Mouse (Mus musculus): ENCODE results near the gene Chmp6. TPM values are rescaled to one million over a fixed set of nuclear protein-coding genes. Genes with fewer than 3 reads are reported as not detected.

The Chmp6 gene
- polyA plus RNA-seq, 1 experiment from 2014 or later, result 99.3 TPM

DNA sequence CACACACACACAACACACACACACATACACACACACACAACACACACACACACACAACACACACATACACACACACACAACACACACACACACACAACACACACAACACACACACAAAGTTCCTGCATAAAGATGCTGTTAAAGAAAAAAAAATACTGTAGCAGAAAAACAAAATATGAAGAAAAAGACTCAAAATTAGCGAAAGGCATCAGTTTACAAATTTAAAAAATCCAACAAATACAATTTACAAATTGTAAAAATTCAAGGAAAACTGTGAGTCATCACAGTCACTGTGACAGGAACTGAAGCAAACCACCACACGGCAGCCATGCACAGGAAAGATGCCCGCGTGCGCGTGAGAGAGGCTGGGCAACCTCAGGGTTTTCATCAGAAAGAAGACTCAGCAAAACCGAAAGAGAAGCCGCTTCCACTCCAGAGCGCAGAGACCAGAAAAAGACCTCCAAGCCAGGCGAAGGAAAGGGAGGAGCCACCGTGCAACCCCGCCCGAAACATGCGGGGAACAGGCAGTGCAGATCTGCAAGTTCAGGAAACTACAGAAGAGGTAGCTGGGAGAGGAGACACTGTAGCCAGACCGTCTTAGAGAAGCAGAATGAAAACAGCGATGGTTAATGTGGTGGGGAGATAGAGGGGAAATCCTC lies 14.9 kb downstream of the Chmp6 start:
- Histone ChIP-seq H3K4me2 (peak overlapping the region; percentile 41), H3K27ac (no peak overlapping the region), H3K27me3 (no peaks in the 10 kb centered on the region), H3K36me3 (no peaks in the 10 kb centered on the region), H3K9me3 (no peaks in the 10 kb centered on the region), H3K4me1 (peaks cover 3% of the 10 kb centered on the region; the same call in 1 of the 2 replicates), H3K9ac (no peak overlapping the region), H3K4me3 (peak overlapping the region; percentile 15; the same call in 1 of the 2 replicates)
- 42% methylated on average over 16 of the region's 16 CpGs for WGBS
- ATAC-seq (ENCODE audit: borderline replicate concordance, extremely low read depth, low FRiP score, low TSS enrichment), result no peak

GRCm38 (mm10) chr11:119929603-119930265 lies 16.5 kb downstream of the Chmp6 start:
- Histone ChIP-seq H3K9ac (no peak overlapping the region), H3K27ac (peak overlapping the region; percentile 24; the same call in 1 of the 2 replicates), H3K4me2 (no peak overlapping the region), H3K27me3 (no peaks in the 10 kb centered on the region), H3K36me3 (no peaks in the 10 kb centered on the region), H3K4me3 (no peak overlapping the region), H3K9me3 (no peaks in the 10 kb centered on the region), H3K4me1 (peaks cover 3% of the 10 kb centered on the region; the same call in 1 of the 2 replicates)
- ATAC-seq (ENCODE audit: borderline replicate concordance, extremely low read depth, low FRiP score, low TSS enrichment), result no peak
- 73% methylated on average over 6 of the region's 6 CpGs for WGBS

DNA sequence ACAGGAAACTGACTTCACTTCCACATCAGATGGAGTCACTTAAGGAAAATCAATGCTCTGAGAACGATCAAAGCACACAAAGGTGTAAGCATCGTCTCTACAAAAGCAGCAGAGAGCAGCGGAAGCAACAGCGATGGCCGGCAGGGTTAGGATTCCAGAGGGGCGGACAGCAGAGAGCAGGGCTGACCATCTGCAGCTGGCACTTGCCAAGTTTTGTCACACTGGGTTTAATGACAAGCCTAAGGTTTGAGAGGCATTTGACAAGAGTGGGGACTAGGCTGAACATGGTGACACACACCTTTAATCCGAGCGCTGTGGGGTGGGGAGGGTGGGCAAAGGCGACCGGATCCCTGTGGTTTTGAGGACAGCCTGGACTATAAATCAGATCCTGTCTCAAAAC lies 18.6 kb downstream of the Chmp6 start:
- Histone ChIP-seq H3K9ac (no peak overlapping the region), H3K4me2 (no peak overlapping the region), H3K4me3 (no peak overlapping the region), H3K4me1 (peaks cover 8% of the 10 kb centered on the region), H3K36me3 (no peaks in the 10 kb centered on the region), H3K9me3 (no peaks in the 10 kb centered on the region), H3K27me3 (no peaks in the 10 kb centered on the region), H3K27ac (no peak overlapping the region)
- WGBS, result 63% methylated on average over 10 of the region's 10 CpGs
- no peak for ATAC-seq (ENCODE audit: borderline replicate concordance, extremely low read depth, low FRiP score, low TSS enrichment)

GRCm38 (mm10) chr11:119933142-119933541 lies 19.9 kb downstream of the Chmp6 start:
- H3K4me1 ChIP-seq, result peaks cover 22% of the 10 kb centered on the region

GRCm38 (mm10) chr11:119933819-119934583 lies 20.8 kb downstream of the Chmp6 start:
- Histone ChIP-seq H3K4me2 (no peak overlapping the region), H3K27ac (no peak overlapping the region), H3K9ac (no peak overlapping the region), H3K4me3 (no peak overlapping the region), H3K36me3 (no peaks in the 10 kb centered on the region), H3K9me3 (no peaks in the 10 kb centered on the region), H3K4me1 (peaks cover 30% of the 10 kb centered on the region), H3K27me3 (no peaks in the 10 kb centered on the region)
- no peak for ATAC-seq (ENCODE audit: borderline replicate concordance, extremely low read depth, low FRiP score, low TSS enrichment)
- WGBS, result 76% methylated on average over 8 of the region's 8 CpGs

More at GRCm38 (mm10) chr11:119933142-119933541, 19.9 kb downstream of the Chmp6 start:
- H3K36me3 ChIP-seq, result no peaks in the 10 kb centered on the region
- H3K9ac ChIP-seq, result no peak overlapping the region
- H3K4me2 ChIP-seq, result no peak overlapping the region
- no peak for ATAC-seq (ENCODE audit: borderline replicate concordance, extremely low read depth, low FRiP score, low TSS enrichment)
- H3K27me3 ChIP-seq, result no peaks in the 10 kb centered on the region
- 46% methylated on average over 4 of the region's 4 CpGs for WGBS
- no peak overlapping the region for H3K27ac ChIP-seq
- no peaks in the 10 kb centered on the region for H3K9me3 ChIP-seq
- H3K4me3 ChIP-seq, result no peak overlapping the region

DNA sequence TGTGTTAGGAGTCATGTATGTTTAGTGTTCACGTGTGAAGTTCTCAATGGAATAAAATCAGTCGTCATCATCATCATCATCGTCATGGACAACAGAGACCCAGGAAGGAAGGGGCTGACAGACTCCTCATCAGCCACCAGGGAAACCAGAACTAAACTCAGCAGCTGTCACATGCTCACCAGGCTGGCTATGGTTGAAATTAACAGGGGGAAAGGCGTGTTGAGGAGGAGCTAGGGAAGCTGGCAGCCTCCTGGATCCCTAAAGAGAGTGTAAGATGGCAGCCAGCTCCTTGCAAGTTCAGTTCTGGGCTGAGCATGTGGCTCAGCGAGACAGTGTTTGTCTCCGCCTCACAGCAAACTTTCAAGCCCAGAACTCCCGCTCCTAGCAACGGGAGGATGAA lies 21.5 kb downstream of the Chmp6 start:
- no peak overlapping the region for H3K4me3 ChIP-seq
- H3K27ac ChIP-seq, result no peak overlapping the region
- no peak for ATAC-seq (ENCODE audit: borderline replicate concordance, extremely low read depth, low FRiP score, low TSS enrichment)
- no peak overlapping the region for H3K9ac ChIP-seq
- H3K36me3 ChIP-seq, result no peaks in the 10 kb centered on the region
- no peak overlapping the region for H3K4me2 ChIP-seq
- no peaks in the 10 kb centered on the region for H3K9me3 ChIP-seq
- no peaks in the 10 kb centered on the region for H3K27me3 ChIP-seq
- 56% methylated on average over 8 of the region's 8 CpGs for WGBS
- peaks cover 35% of the 10 kb centered on the region for H3K4me1 ChIP-seq

- Histone ChIP-seq H3K27ac (no peak overlapping the region), H3K4me3 (no peak overlapping the region), H3K36me3 (no peaks in the 10 kb centered on the region), H3K4me2 (no peak overlapping the region), H3K27me3 (no peaks in the 10 kb centered on the region), H3K9me3 (no peaks in the 10 kb centered on the region), H3K9ac (no peak overlapping the region), H3K4me1 (peaks cover 37% of the 10 kb centered on the region)
- WGBS, result 32% methylated on average over 6 of the region's 6 CpGs
- ATAC-seq (ENCODE audit: borderline replicate concordance, extremely low read depth, low FRiP score, low TSS enrichment), result no peak
Observed at GRCm38 (mm10) chr11:119935457-119935856, 22.2 kb downstream of the Chmp6 start.

- H3K9me3 ChIP-seq, result no peaks in the 10 kb centered on the region
- WGBS, result 60% methylated on average over 2 of the region's 2 CpGs
- no peak overlapping the region for H3K4me2 ChIP-seq
- no peak overlapping the region for H3K9ac ChIP-seq
- no peaks in the 10 kb centered on the region for H3K27me3 ChIP-seq
- H3K4me1 ChIP-seq, result peaks cover 47% of the 10 kb centered on the region
- no peaks in the 10 kb centered on the region for H3K36me3 ChIP-seq
- no peak for ATAC-seq (ENCODE audit: borderline replicate concordance, extremely low read depth, low FRiP score, low TSS enrichment)
- H3K4me3 ChIP-seq, result no peak overlapping the region
- H3K27ac ChIP-seq, result peak overlapping the region; percentile 45; the same call in 1 of the 2 replicates
Observed at GRCm38 (mm10) chr11:119936456-119936855, 23.2 kb downstream of the Chmp6 start.

- H3K4me1 ChIP-seq, result peaks cover 53% of the 10 kb centered on the region
- H3K27ac ChIP-seq, result peak overlapping the region; percentile 45
- no peaks in the 10 kb centered on the region for H3K27me3 ChIP-seq
- H3K4me3 ChIP-seq, result no peak overlapping the region
- no peak for ATAC-seq (ENCODE audit: borderline replicate concordance, extremely low read depth, low FRiP score, low TSS enrichment)
- no peaks in the 10 kb centered on the region for H3K9me3 ChIP-seq
- H3K36me3 ChIP-seq, result no peaks in the 10 kb centered on the region
- H3K4me2 ChIP-seq, result no peak overlapping the region
- H3K9ac ChIP-seq, result no peak overlapping the region
- 38% methylated on average over 12 of the region's 12 CpGs for WGBS
Observed at GRCm38 (mm10) chr11:119937216-119937615, 24.0 kb downstream of the Chmp6 start.

DNA sequence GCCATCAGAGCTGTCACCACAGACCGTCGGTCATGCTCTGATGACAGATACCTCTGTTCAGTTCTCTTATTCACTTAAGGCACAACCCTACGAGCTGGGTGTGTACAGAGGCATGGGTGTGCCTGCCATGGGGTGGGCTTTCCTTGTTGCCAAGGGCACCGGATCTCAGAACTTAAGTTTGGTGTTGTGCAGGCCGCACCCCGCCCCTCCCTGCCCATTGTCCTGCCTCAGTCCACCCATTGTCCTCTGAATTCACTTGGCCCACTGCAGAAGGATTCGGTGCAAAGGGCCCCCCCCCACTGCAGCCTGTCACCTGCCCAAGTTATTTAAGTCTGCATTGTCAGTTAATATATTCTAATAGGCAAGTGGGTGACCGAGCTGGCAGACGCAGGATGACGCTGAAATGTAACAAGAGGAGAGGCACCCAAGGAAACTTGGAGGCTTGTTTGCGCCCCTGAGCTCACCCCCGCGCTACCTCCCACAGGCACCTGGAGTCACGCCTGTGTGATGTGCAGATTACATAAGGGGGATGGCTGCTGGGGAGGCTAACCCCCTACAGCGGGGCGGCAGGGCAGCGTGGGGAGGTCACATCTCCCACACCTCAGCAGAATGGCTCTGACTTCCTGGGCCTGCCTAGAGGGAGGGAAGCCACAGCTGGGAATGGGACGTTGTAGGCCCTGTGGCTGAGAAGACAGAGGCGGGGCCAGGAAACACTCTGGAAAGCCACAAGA lies 24.7 kb downstream of the Chmp6 start:
- H3K27me3 ChIP-seq, result no peaks in the 10 kb centered on the region
- no peak overlapping the region for H3K4me3 ChIP-seq
- H3K36me3 ChIP-seq, result no peaks in the 10 kb centered on the region
- peaks cover 53% of the 10 kb centered on the region for H3K4me1 ChIP-seq
- no peaks in the 10 kb centered on the region for H3K9me3 ChIP-seq
- peak overlapping the region; percentile 42; the same call in 1 of the 2 replicates for H3K27ac ChIP-seq
- WGBS, result 50% methylated on average over 19 of the region's 19 CpGs
- ATAC-seq (ENCODE audit: borderline replicate concordance, extremely low read depth, low FRiP score, low TSS enrichment), result no peak
- H3K9ac ChIP-seq, result no peak overlapping the region
- no peak overlapping the region for H3K4me2 ChIP-seq

GRCm38 (mm10) chr11:119939073-119939710 lies 26.0 kb downstream of the Chmp6 start:
- H3K4me1 ChIP-seq, result peaks cover 62% of the 10 kb centered on the region
- no peaks in the 10 kb centered on the region for H3K27me3 ChIP-seq
- H3K9me3 ChIP-seq, result no peaks in the 10 kb centered on the region
- 52% methylated on average over 8 of the region's 8 CpGs for WGBS
- no peak overlapping the region for H3K4me3 ChIP-seq
- no peaks in the 10 kb centered on the region for H3K36me3 ChIP-seq
- no peak overlapping the region for H3K27ac ChIP-seq
- no peak overlapping the region for H3K4me2 ChIP-seq
- H3K9ac ChIP-seq, result no peak overlapping the region
- no peak for ATAC-seq (ENCODE audit: borderline replicate concordance, extremely low read depth, low FRiP score, low TSS enrichment)
